In genomic region chr3:127387016-127387517, GRCm38 (mm10) we compare ENCODE assay signal across 12 mouse cellular contexts.
DNase-seq lines count a peak whose midpoint lies in the region; ATAC-seq and TF ChIP-seq lines count a peak whose summit lies in the region.
"Had no signal": no experiment of that assay in that cellular context is flagged by ENCODE, and none has a peak within 500 bp of the region (broad histone marks: within the 10 kb centered on the region; RNA-seq: fewer than 3 reads in every experiment).

No protein-coding gene starts in this region.

- H3K27ac ChIP-seq in layer of hippocampus, adult 2 months, result peak overlapping the region; percentile 36; the same call in 1 of the 2 replicates
- no peak overlapping the region for H3K27ac ChIP-seq in hindbrain, embryonic 16.5 days (ENCODE audit: low read depth, low read length)
- no peak overlapping the region for H3K27ac ChIP-seq in stomach, postnatal 0 days (replicated peaks)
- H3K27ac ChIP-seq: heart, embryonic 15.5 days; limb, embryonic 15.5 days; macrophage had no signal

- no peaks in the 10 kb centered on the region for H3K27me3 ChIP-seq in hindbrain, embryonic 16.5 days (replicated peaks; ENCODE audit: control insufficient read depth, insufficient read depth, low read length)
- H3K27me3 ChIP-seq in stomach, postnatal 0 days (ENCODE audit: control insufficient read depth, insufficient read depth, low read length), result no peaks in the 10 kb centered on the region
- H3K27me3 ChIP-seq: heart, embryonic 15.5 days; limb, embryonic 15.5 days had no signal

- TF ChIP-seq CTCF in layer of hippocampus, adult 2 months (conservative IDR thresholded peaks at IDR 0.05), result no peak
- no peak for TF ChIP-seq CTCF in stomach, postnatal 0 days (IDR thresholded peaks at IDR 0.05; ENCODE audit: low read depth)

- 12% methylated on average over 13 of the region's 14 CpGs for WGBS in hindbrain, embryonic 16.5 days
- 76% methylated on average over 14 of the region's 14 CpGs for WGBS in stomach, postnatal 0 days

- H3K36me3 ChIP-seq in hindbrain, embryonic 16.5 days (ENCODE audit: control insufficient read depth, insufficient read depth, low read length), result no peaks in the 10 kb centered on the region
- no peaks in the 10 kb centered on the region for H3K36me3 ChIP-seq in stomach, postnatal 0 days (ENCODE audit: control insufficient read depth, insufficient read depth, low read length)
- H3K36me3 ChIP-seq: heart, embryonic 15.5 days; limb, embryonic 15.5 days had no signal

- peak; percentile 90 for ATAC-seq in hindbrain, embryonic 16.5 days
- no peak for ATAC-seq in stomach, postnatal 0 days (ENCODE audit: low FRiP score, low TSS enrichment)

- peaks cover 2% of the 10 kb centered on the region; the same call in 1 of the 2 replicates for H3K4me1 ChIP-seq in hindbrain, embryonic 16.5 days (ENCODE audit: control insufficient read depth, insufficient read depth, low read depth, low read length)
- H3K4me1 ChIP-seq in stomach, postnatal 0 days (replicated peaks; ENCODE audit: control insufficient read depth, insufficient read depth), result no peaks in the 10 kb centered on the region
- H3K4me1 ChIP-seq: heart, embryonic 15.5 days; limb, embryonic 15.5 days had no signal

- DNase-seq in layer of hippocampus, adult 2 months (ENCODE audit: low spot score in 2 of 2), result no peak
- no peak for DNase-seq in layer of hippocampus, postnatal 36 days
- DNase-seq in embryo, embryonic 11 days, result peak; percentile 34
- peak; percentile 84 for DNase-seq in retina, embryonic 14.5 days (ENCODE audit: low spot score)
- no peak for DNase-seq in stomach, postnatal 0 days (ENCODE audit: low spot score)
- no peak for DNase-seq in urinary bladder, postnatal 25 days (ENCODE audit: low spot score)
- no peak for DNase-seq in B cell, adult 2 months
- DNase-seq: kidney, postnatal 4 days had no signal

- no peak for TF ChIP-seq EP300 in stomach, postnatal 0 days (optimal IDR thresholded peaks at IDR 0.05)

- H3K4me3 ChIP-seq in layer of hippocampus, adult 2 months, result no peak overlapping the region
- no peak overlapping the region for H3K4me3 ChIP-seq in hindbrain, embryonic 16.5 days (ENCODE audit: low read length)
- no peak overlapping the region for H3K4me3 ChIP-seq in stomach, postnatal 0 days (ENCODE audit: low read depth, low read length)
- H3K4me3 ChIP-seq: heart, embryonic 15.5 days; limb, embryonic 15.5 days had no signal

- H3K9me3 ChIP-seq in hindbrain, embryonic 16.5 days (ENCODE audit: control insufficient read depth, low read length), result no peaks in the 10 kb centered on the region
- H3K9me3 ChIP-seq in stomach, postnatal 0 days (ENCODE audit: control insufficient read depth, low read length), result no peaks in the 10 kb centered on the region
- H3K9me3 ChIP-seq: heart, embryonic 15.5 days; limb, embryonic 15.5 days had no signal

- H3K4me2 ChIP-seq in hindbrain, embryonic 16.5 days (ENCODE audit: low read length), result no peak overlapping the region
- no peak overlapping the region for H3K4me2 ChIP-seq in stomach, postnatal 0 days (replicated peaks; ENCODE audit: low read depth)
- H3K4me2 ChIP-seq: heart, embryonic 15.5 days; limb, embryonic 15.5 days had no signal

- no peak overlapping the region for H3K9ac ChIP-seq in hindbrain, embryonic 16.5 days (ENCODE audit: low read depth, low read length)
- no peak overlapping the region for H3K9ac ChIP-seq in stomach, postnatal 0 days (ENCODE audit: low read length)
- H3K9ac ChIP-seq: heart, embryonic 15.5 days; limb, embryonic 15.5 days had no signal

Comparison
In these comparisons a context has a peak if more than half of its experiments do, and no peak if none do; other contexts are left out.
1. DNase-seq: peak in embryo, embryonic 11 days (single experiment) and retina, embryonic 14.5 days (single experiment); none in layer of hippocampus, adult 2 months (0 of 2), layer of hippocampus, postnatal 36 days (0 of 2), stomach, postnatal 0 days (single experiment), urinary bladder, postnatal 25 days (single experiment) and B cell, adult 2 months (0 of 2).